Mouse (Mus musculus): ENCODE data around the gene Csf3. TPM values are rescaled to one million over a fixed set of nuclear protein-coding genes. Genes with fewer than 3 reads are reported as not detected.
"Not testable (repeated sequence)": the region's sequence is repeated elsewhere in the genome, so short reads cannot be mapped to it uniquely, and the experiment has no call there.

Csf3 gene
- 1.1 and 2.8 TPM in 2 replicates for polyA plus RNA-seq (2012; rRNA removed)

- DNase-seq (ENCODE audit: low read depth) = no peak
These were observed at the start of gene Csf3 for GRCm38 (mm10) chr11:98701213-98701670. Gene Csf3, plus strand, starts transcription at chr11:98701263.

- DNase-seq (ENCODE audit: low read depth) = not testable (repeated sequence)
These were observed 46.0 kb upstream of the Csf3 start for GRCm38 (mm10) chr11:98655076-98655475.

GRCm38 (mm10) chr11:98660517-98660916 lies 40.5 kb upstream of the Csf3 start:
- DNase-seq (ENCODE audit: low read depth) = no peak

GRCm38 (mm10) chr11:98664091-98664490 lies 37.0 kb upstream of the Csf3 start, which contains the start of gene Gsdma:
Gene Gsdma, plus strand, starts transcription at chr11:98664351.
- no peak for DNase-seq (ENCODE audit: low read depth)

- no peak for DNase-seq (ENCODE audit: low read depth)
These were observed 32.1 kb upstream of the Csf3 start for GRCm38 (mm10) chr11:98668984-98669383.

- no peak for DNase-seq (ENCODE audit: low read depth)
These were observed 29.7 kb upstream of the Csf3 start for GRCm38 (mm10) chr11:98671284-98671815.

GRCm38 (mm10) chr11:98671857-98672256 lies 29.2 kb upstream of the Csf3 start:
- no peak for DNase-seq (ENCODE audit: low read depth)

- no peak for DNase-seq (ENCODE audit: low read depth)
These were observed 28.6 kb upstream of the Csf3 start for GRCm38 (mm10) chr11:98672482-98672881.

GRCm38 (mm10) chr11:98673136-98673535 lies 27.9 kb upstream of the Csf3 start:
- DNase-seq (ENCODE audit: low read depth) = not testable (repeated sequence)

GRCm38 (mm10) chr11:98675829-98676363 lies 25.2 kb upstream of the Csf3 start:
- no peak for DNase-seq (ENCODE audit: low read depth)

GRCm38 (mm10) chr11:98680023-98680422 lies 21.0 kb upstream of the Csf3 start:
- DNase-seq (ENCODE audit: low read depth) = no peak

GRCm38 (mm10) chr11:98680595-98680994 lies 20.5 kb upstream of the Csf3 start:
- not testable (repeated sequence) for DNase-seq (ENCODE audit: low read depth)

GRCm38 (mm10) chr11:98681186-98681585 lies 19.9 kb upstream of the Csf3 start:
- DNase-seq (ENCODE audit: low read depth) = no peak

GRCm38 (mm10) chr11:98681786-98682745 lies 19.0 kb upstream of the Csf3 start, which contains the start of gene Psmd3:
Gene Psmd3, plus strand, starts transcription at chr11:98682554.
- peak; percentile 92 for DNase-seq (ENCODE audit: low read depth)

- no peak for DNase-seq (ENCODE audit: low read depth)
These were observed 18.3 kb upstream of the Csf3 start for GRCm38 (mm10) chr11:98682811-98683210.

GRCm38 (mm10) chr11:98685642-98686041 lies 15.4 kb upstream of the Csf3 start:
- DNase-seq (ENCODE audit: low read depth) = no peak

- DNase-seq (ENCODE audit: low read depth) = no peak
These were observed 14.1 kb upstream of the Csf3 start for GRCm38 (mm10) chr11:98686976-98687375.

GRCm38 (mm10) chr11:98688009-98688408 lies 13.1 kb upstream of the Csf3 start:
- DNase-seq (ENCODE audit: low read depth) = no peak

- DNase-seq (ENCODE audit: low read depth) = no peak
These were observed 7.9 kb upstream of the Csf3 start for GRCm38 (mm10) chr11:98693201-98693600.

GRCm38 (mm10) chr11:98693746-98694145 lies 7.3 kb upstream of the Csf3 start:
- no peak for DNase-seq (ENCODE audit: low read depth)

- no peak for DNase-seq (ENCODE audit: low read depth)
These were observed 6.8 kb upstream of the Csf3 start for GRCm38 (mm10) chr11:98694301-98694700.

GRCm38 (mm10) chr11:98695408-98695807 lies 5.7 kb upstream of the Csf3 start:
- DNase-seq (ENCODE audit: low read depth) = no peak
